Mouse (Mus musculus) T-helper 2 cell (primary cell): ENCODE data around the gene Gm16427.

Experiments
- in situ Hi-C: fragments of 300-600 bp; cut with MboI, MseI; formaldehyde crosslinking; loops from one replicate; pipeline ENCODE4 v1.15.1; 2025; ENCODE audit warnings: high pct_unique_total_duplicates

The Gm16427 gene

GRCm38 (mm10) chr5:93540100-93540499 lies at the start of gene Gm16427:
Gene Gm16427, minus strand, starts transcription at chr5:93540200.
- in situ Hi-C loops: loop anchor here (25.0 kb wide), 1 partner anchor 197 kb away; no protein-coding TSS in a partner anchor
